Mouse (Mus musculus) limb, embryonic 13.5 days (tissue): ENCODE data around the gene Dgkz. TPM values are rescaled to one million over a fixed set of nuclear protein-coding genes. Genes with fewer than 3 reads are reported as not detected.

Source experiments
- ATAC-seq: fragments of 200-750 bp; cut with Nextera tagmentation; 2 replicates; pipeline ENCODE4 v1.8.0; 2017; ENCODE audit warnings: low read depth, moderate number of reproducible peaks, moderate TSS enrichment; ENCODE audit not compliant: low FRiP score
- H3K27ac ChIP-seq: fragments of 300-500 bp; sonication (generic); 2 replicates; pipeline ENCODE4 v1.5.1; 2015; ENCODE audit warnings: inconsistent platforms, mild to moderate bottlenecking, moderate library complexity
- H3K27me3 ChIP-seq: fragments of 300-500 bp; sonication (generic); 2 replicates; pipeline ENCODE4 v1.6.1; 2015; ENCODE audit warnings: mild to moderate bottlenecking, inconsistent platforms
- H3K36me3 ChIP-seq: fragments of 300-500 bp; sonication (generic); 2 replicates; pipeline ENCODE4 v1.6.1; 2015; ENCODE audit warnings: inconsistent platforms, mild to moderate bottlenecking, moderate library complexity
- H3K4me1 ChIP-seq: fragments of 300-500 bp; sonication (generic); 2 replicates; pipeline ENCODE4 v1.6.1; 2015; ENCODE audit warnings: inconsistent platforms
- H3K4me2 ChIP-seq: fragments of 300-500 bp; sonication (generic); replicated peaks from 2 replicates; pipeline ENCODE4 v1.6.1; 2015; ENCODE audit warnings: inconsistent platforms, mild to moderate bottlenecking, moderate library complexity
- H3K4me3 ChIP-seq: fragments of 300-500 bp; sonication (generic); 2 replicates; pipeline ENCODE4 v1.5.1; 2015; ENCODE audit warnings: moderate library complexity, mild to moderate bottlenecking, inconsistent platforms
- H3K9ac ChIP-seq: fragments of 300-500 bp; sonication (generic); 2 replicates; pipeline ENCODE4 v1.6.1; 2015; ENCODE audit warnings: mild to moderate bottlenecking, inconsistent platforms
- H3K9me3 ChIP-seq: fragments of 300-500 bp; sonication (generic); 2 replicates; pipeline ENCODE4 v1.6.1; 2016; ENCODE audit warnings: inconsistent platforms
- WGBS: fragments of 180-500 bp; shearing (Covaris S2); methylation state at CpG from one replicate; pipeline ENCODE4 v1.1.7; 2015; 5-methylcytosine and 5-hydroxymethylcytosine counted together
- polyA plus RNA-seq: library from polyadenylated mRNA; unstranded; fragments of >200 nt; fragmentation: Nextera tagmentation; extraction: Ambion mirVana; gene quantifications from 2 replicates; pipeline ENCODE4 v1.2.1, GENCODE M21; 2015

Dgkz gene
- polyA plus RNA-seq, 1 experiment from 2014 or later: 34.0 TPM

GRCm38 (mm10) chr2:91958049-91958448 lies 17.6 kb downstream of the Dgkz start:
- Histone ChIP-seq H3K27ac (no peak overlapping the region), H3K4me2 (no peak overlapping the region), H3K27me3 (no peaks in the 10 kb centered on the region), H3K9ac (no peak overlapping the region), H3K4me3 (no peak overlapping the region), H3K36me3 (0 out of 2 replicates have a peak, but pooled peaks cover 6% of the 10 kb centered on the region), H3K9me3 (no peaks in the 10 kb centered on the region), H3K4me1 (peaks cover 61% of the 10 kb centered on the region)
- no peak for ATAC-seq
- WGBS: 84% methylated on average over 8 of the region's 8 CpGs

- Histone ChIP-seq H3K4me3 (no peak overlapping the region), H3K4me1 (peaks cover 53% of the 10 kb centered on the region), H3K27ac (no peak overlapping the region; the same call in 1 of the 2 replicates), H3K36me3 (0 out of 2 replicates have a peak, but pooled peaks cover 6% of the 10 kb centered on the region), H3K27me3 (no peaks in the 10 kb centered on the region), H3K9me3 (no peaks in the 10 kb centered on the region), H3K4me2 (0 out of 2 replicates have a peak overlapping the region, but pooled peaks have one; percentile 20), H3K9ac (no peak overlapping the region)
- peak; percentile 54; the same call in 1 of the 2 replicates for ATAC-seq
- 29% methylated on average over 4 of the region's 4 CpGs for WGBS
These were observed 18.6 kb downstream of the Dgkz start for GRCm38 (mm10) chr2:91957096-91957495.

GRCm38 (mm10) chr2:91955875-91956274 lies 19.8 kb downstream of the Dgkz start:
- no peaks in the 10 kb centered on the region for H3K27me3 ChIP-seq
- WGBS: 74% methylated on average over 6 of the region's 6 CpGs
- no peak overlapping the region for H3K9ac ChIP-seq
- H3K27ac ChIP-seq: no peak overlapping the region
- H3K36me3 ChIP-seq: 0 out of 2 replicates have a peak, but pooled peaks cover 6% of the 10 kb centered on the region
- no peak overlapping the region for H3K4me3 ChIP-seq
- H3K4me1 ChIP-seq: peaks cover 43% of the 10 kb centered on the region
- no peak for ATAC-seq
- H3K4me2 ChIP-seq: no peak overlapping the region
- H3K9me3 ChIP-seq: no peaks in the 10 kb centered on the region

GRCm38 (mm10) chr2:91955121-91955591 lies 20.5 kb downstream of the Dgkz start:
- H3K27ac ChIP-seq: no peak overlapping the region
- peaks cover 46% of the 10 kb centered on the region for H3K4me1 ChIP-seq
- 91% methylated on average over 4 of the region's 4 CpGs for WGBS

GRCm38 (mm10) chr2:91953825-91954224 lies 21.8 kb downstream of the Dgkz start:
- Histone ChIP-seq H3K4me3 (no peak overlapping the region), H3K9me3 (no peaks in the 10 kb centered on the region), H3K4me2 (no peak overlapping the region), H3K4me1 (peaks cover 52% of the 10 kb centered on the region), H3K27me3 (no peaks in the 10 kb centered on the region), H3K36me3 (no peaks in the 10 kb centered on the region), H3K27ac (no peak overlapping the region), H3K9ac (no peak overlapping the region)
- 18% methylated on average over 5 of the region's 5 CpGs for WGBS
- ATAC-seq: no peak

More at GRCm38 (mm10) chr2:91955121-91955591, 20.5 kb downstream of the Dgkz start:
- no peak for ATAC-seq
- no peak overlapping the region for H3K9ac ChIP-seq
- H3K4me2 ChIP-seq: no peak overlapping the region
- H3K4me3 ChIP-seq: no peak overlapping the region
- no peaks in the 10 kb centered on the region for H3K9me3 ChIP-seq
- H3K36me3 ChIP-seq: 0 out of 2 replicates have a peak, but pooled peaks cover 3% of the 10 kb centered on the region
- H3K27me3 ChIP-seq: no peaks in the 10 kb centered on the region

GRCm38 (mm10) chr2:91950275-91951085 lies 25.2 kb downstream of the Dgkz start:
- peak; percentile 53 for ATAC-seq
- Histone ChIP-seq H3K36me3 (no peaks in the 10 kb centered on the region), H3K4me1 (peaks cover 58% of the 10 kb centered on the region), H3K4me2 (peak overlapping the region; percentile 53), H3K9ac (peak overlapping the region; percentile 54), H3K27me3 (no peaks in the 10 kb centered on the region), H3K4me3 (0 out of 2 replicates have a peak overlapping the region, but pooled peaks have one; percentile 7), H3K9me3 (no peaks in the 10 kb centered on the region), H3K27ac (peak overlapping the region; percentile 75; the same call in 1 of the 2 replicates)
- WGBS: 16% methylated on average over 14 of the region's 15 CpGs

- Histone ChIP-seq H3K4me3 (0 out of 2 replicates have a peak overlapping the region, but pooled peaks have one; percentile 7), H3K4me2 (peak overlapping the region; percentile 53), H3K9me3 (no peaks in the 10 kb centered on the region), H3K4me1 (peaks cover 57% of the 10 kb centered on the region), H3K36me3 (peaks cover 3% of the 10 kb centered on the region; the same call in 1 of the 2 replicates), H3K27ac (peak overlapping the region; percentile 75; the same call in 1 of the 2 replicates), H3K27me3 (no peaks in the 10 kb centered on the region), H3K9ac (peak overlapping the region; percentile 54)
- 62% methylated on average over 17 of the region's 17 CpGs for WGBS
- 0 out of 2 replicates have a peak, but pooled peaks have one; percentile 2 for ATAC-seq
These were observed 26.0 kb downstream of the Dgkz start for GRCm38 (mm10) chr2:91949411-91950274.

GRCm38 (mm10) chr2:91948792-91949241 lies 26.8 kb downstream of the Dgkz start:
- H3K27me3 ChIP-seq: no peaks in the 10 kb centered on the region
- no peak overlapping the region for H3K9ac ChIP-seq
- no peak overlapping the region for H3K4me3 ChIP-seq
- peaks cover 62% of the 10 kb centered on the region for H3K4me1 ChIP-seq
- WGBS: 66% methylated on average over 3 of the region's 3 CpGs
- ATAC-seq: no peak
- H3K9me3 ChIP-seq: no peaks in the 10 kb centered on the region
- H3K36me3 ChIP-seq: peaks cover 3% of the 10 kb centered on the region; the same call in 1 of the 2 replicates
- H3K27ac ChIP-seq: no peak overlapping the region
- H3K4me2 ChIP-seq: no peak overlapping the region

- ATAC-seq: no peak
- 0 out of 2 replicates have a peak overlapping the region, but pooled peaks have one; percentile 39 for H3K9ac ChIP-seq
- H3K27ac ChIP-seq: peak overlapping the region; percentile 52; the same call in 1 of the 2 replicates
- no peaks in the 10 kb centered on the region for H3K27me3 ChIP-seq
- no peak overlapping the region for H3K4me3 ChIP-seq
- H3K9me3 ChIP-seq: no peaks in the 10 kb centered on the region
- peaks cover 58% of the 10 kb centered on the region for H3K4me1 ChIP-seq
- 86% methylated on average over 6 of the region's 6 CpGs for WGBS
- peaks cover 3% of the 10 kb centered on the region; the same call in 1 of the 2 replicates for H3K36me3 ChIP-seq
- H3K4me2 ChIP-seq: no peak overlapping the region
These were observed 27.5 kb downstream of the Dgkz start for GRCm38 (mm10) chr2:91948151-91948509.

GRCm38 (mm10) chr2:91947397-91948150 lies 28.1 kb downstream of the Dgkz start:
- Histone ChIP-seq H3K36me3 (peaks cover 3% of the 10 kb centered on the region; the same call in 1 of the 2 replicates), H3K4me1 (peaks cover 58% of the 10 kb centered on the region), H3K27me3 (no peaks in the 10 kb centered on the region), H3K9ac (0 out of 2 replicates have a peak overlapping the region, but pooled peaks have one; percentile 39), H3K9me3 (no peaks in the 10 kb centered on the region), H3K4me3 (no peak overlapping the region), H3K4me2 (no peak overlapping the region), H3K27ac (peak overlapping the region; percentile 52; the same call in 1 of the 2 replicates)
- ATAC-seq: peak; percentile 30; the same call in 1 of the 2 replicates
- 59% methylated on average over 11 of the region's 11 CpGs for WGBS

GRCm38 (mm10) chr2:91946836-91947235 lies 28.8 kb downstream of the Dgkz start:
- Histone ChIP-seq H3K27me3 (no peaks in the 10 kb centered on the region), H3K9ac (no peak overlapping the region), H3K36me3 (peaks cover 7% of the 10 kb centered on the region; the same call in 1 of the 2 replicates), H3K4me2 (no peak overlapping the region), H3K4me3 (no peak overlapping the region), H3K9me3 (no peaks in the 10 kb centered on the region), H3K4me1 (peaks cover 58% of the 10 kb centered on the region), H3K27ac (no peak overlapping the region)
- 65% methylated on average over 6 of the region's 6 CpGs for WGBS
- no peak for ATAC-seq
